Comparison of ENCODE assay signal across 15 mouse cellular contexts in genomic region chr7:44436267-44436666, GRCm38 (mm10). TPM values are rescaled to one million over a fixed set of nuclear protein-coding genes. Genes with fewer than 3 reads are reported as not detected.
DNase-seq lines count a peak whose midpoint lies in the region; ATAC-seq and TF ChIP-seq lines count a peak whose summit lies in the region.
"Had no signal": no experiment of that assay in that cellular context is flagged by ENCODE, and none has a peak within 500 bp of the region (broad histone marks: within the 10 kb centered on the region; RNA-seq: fewer than 3 reads in every experiment).

No protein-coding gene starts in this region.

- no peaks in the 10 kb centered on the region for H3K9me3 ChIP-seq in forebrain, postnatal 0 days (ENCODE audit: low read length)
- H3K9me3 ChIP-seq in forebrain, embryonic 15.5 days, result no peaks in the 10 kb centered on the region
- H3K9me3 ChIP-seq in lung, embryonic 16.5 days (ENCODE audit: control insufficient read depth, low read length), result no peaks in the 10 kb centered on the region
- H3K9me3 ChIP-seq: forebrain, embryonic 10.5 days had no signal

- H3K9ac ChIP-seq in forebrain, postnatal 0 days, result no peak overlapping the region
- H3K9ac ChIP-seq in forebrain, embryonic 15.5 days (replicated peaks), result no peak overlapping the region
- H3K9ac ChIP-seq in lung, embryonic 16.5 days (ENCODE audit: low read length), result no peak overlapping the region

- DNase-seq in forebrain, postnatal 0 days, result no peak
- no peak for DNase-seq in lung, postnatal 36 days
- peak; percentile 20 for DNase-seq in NIH3T3 (ENCODE audit: low read depth)
- peak; percentile 18 for DNase-seq in induced T-regulatory cell, adult 2 months (ENCODE audit: low read depth)
- no peak for DNase-seq in T-cell, adult 2 months (ENCODE audit: low spot score)
- no peak for DNase-seq in frontal cortex, adult 2 months (ENCODE audit: extremely low spot score in 1 of 2, low spot score in 1 of 2)
- DNase-seq: gastrocnemius, postnatal 14 days; heart, postnatal 4 days; right cerebral cortex, adult 18-20 months had no signal

- WGBS in forebrain, postnatal 0 days, result 12% methylated on average over 1 of the region's 1 CpGs
- whole genome bisulfite sequencing in forebrain, embryonic 15.5 days, result 18% methylated on average over 1 of the region's 1 CpGs
- 0% methylated on average over 1 of the region's 1 CpGs for WGBS in lung, embryonic 16.5 days

- H3K27me3 ChIP-seq in forebrain, postnatal 0 days (ENCODE audit: insufficient read depth, low read length), result no peaks in the 10 kb centered on the region
- H3K27me3 ChIP-seq in forebrain, embryonic 15.5 days, result no peaks in the 10 kb centered on the region
- H3K27me3 ChIP-seq in lung, embryonic 16.5 days (ENCODE audit: control insufficient read depth, insufficient read depth, low read depth, low read length), result peaks cover 27% of the 10 kb centered on the region

- no peak overlapping the region for H3K27ac ChIP-seq in forebrain, postnatal 0 days (ENCODE audit: low read depth, low read length)
- no peak overlapping the region for H3K27ac ChIP-seq in forebrain, embryonic 15.5 days (replicated peaks)
- no peak overlapping the region for H3K27ac ChIP-seq in lung, embryonic 16.5 days (ENCODE audit: low read length)
- H3K27ac ChIP-seq: forebrain, embryonic 10.5 days; macrophage had no signal

- ATAC-seq in forebrain, postnatal 0 days, result no peak
- ATAC-seq in forebrain, embryonic 15.5 days (replicated peaks), result no peak
- ATAC-seq in lung, embryonic 16.5 days (ENCODE audit: low read depth), result 0 out of 2 replicates have a peak, but pooled peaks have one; percentile 35

- peaks cover 12% of the 10 kb centered on the region; the same call in 1 of the 2 replicates for H3K4me1 ChIP-seq in forebrain, postnatal 0 days (ENCODE audit: insufficient read depth)
- peaks cover 40% of the 10 kb centered on the region for H3K4me1 ChIP-seq in forebrain, embryonic 15.5 days
- no peaks in the 10 kb centered on the region for H3K4me1 ChIP-seq in lung, embryonic 16.5 days (replicated peaks; ENCODE audit: control insufficient read depth, insufficient read depth, low read length)

- peak; percentile 53 for TF ChIP-seq CTCF in forebrain, postnatal 0 days (IDR thresholded peaks at IDR 0.05; ENCODE audit: low read depth)

- H3K36me3 ChIP-seq in forebrain, postnatal 0 days (ENCODE audit: insufficient read depth), result peaks cover 12% of the 10 kb centered on the region; the same call in 1 of the 2 replicates
- H3K36me3 ChIP-seq in forebrain, embryonic 15.5 days, result no peaks in the 10 kb centered on the region
- H3K36me3 ChIP-seq in lung, embryonic 16.5 days (ENCODE audit: control insufficient read depth, insufficient read depth, low read length), result no peaks in the 10 kb centered on the region

- no peak overlapping the region for H3K4me3 ChIP-seq in forebrain, postnatal 0 days (ENCODE audit: low read depth, low read length)
- H3K4me3 ChIP-seq in forebrain, embryonic 15.5 days, result no peak overlapping the region
- H3K4me3 ChIP-seq in lung, embryonic 16.5 days (ENCODE audit: low read length), result no peak overlapping the region
- H3K4me3 ChIP-seq: forebrain, embryonic 10.5 days had no signal

- no peak overlapping the region for H3K4me2 ChIP-seq in forebrain, postnatal 0 days (ENCODE audit: low read depth)
- H3K4me2 ChIP-seq in forebrain, embryonic 15.5 days (replicated peaks), result no peak overlapping the region
- H3K4me2 ChIP-seq in lung, embryonic 16.5 days (ENCODE audit: low read depth, low read length), result no peak overlapping the region

RNA-seq across cellular contexts. Expression of gene Lrrc4b, which starts 7.4 kb away (rescaled TPM):
- 347 and 391 TPM in 2 replicates for total RNA-seq in forebrain, postnatal 0 days (2014; rRNA removed)
- polyA plus RNA-seq in forebrain, postnatal 0 days (2015; fragmentation: Nextera tagmentation; extraction: Ambion mirVana), result 19.5 and 22.2 TPM in 2 replicates
- 15.6 and 15.7 TPM in 2 replicates for polyA plus RNA-seq in forebrain, embryonic 15.5 days (2015; fragmentation: Nextera tagmentation; extraction: Ambion mirVana)
- 0.36 and 0.57 TPM in 2 replicates for polyA plus RNA-seq in lung, embryonic 16.5 days (2015; fragmentation: Nextera tagmentation; extraction: Ambion mirVana)
- 230 and 247 TPM in 2 replicates for polyA plus RNA-seq in frontal cortex, adult 2 months (2012; rRNA removed)
- polyA plus RNA-seq: macrophage had no signal

RNA-seq across cellular contexts. Expression of gene Aspdh, which starts 28.9 kb away (rescaled TPM):
- total RNA-seq in forebrain, postnatal 0 days (2014; rRNA removed), result 4.4 and 20.3 TPM in 2 replicates
- 1.6 and 2.2 TPM in 2 replicates for polyA plus RNA-seq in forebrain, postnatal 0 days (2015; fragmentation: Nextera tagmentation; extraction: Ambion mirVana)
- 4.3 and 5.8 TPM in 2 replicates for polyA plus RNA-seq in forebrain, embryonic 15.5 days (2015; fragmentation: Nextera tagmentation; extraction: Ambion mirVana)
- 0.62 and 1.3 TPM in 2 replicates for polyA plus RNA-seq in lung, embryonic 16.5 days (2015; fragmentation: Nextera tagmentation; extraction: Ambion mirVana)
- 12.2 and 14.4 TPM in 2 replicates for polyA plus RNA-seq in frontal cortex, adult 2 months (2012; rRNA removed)
- total RNA-seq: adrenal gland, adult 18-20 months; ES-E14; gastrocnemius, postnatal 14 days had no signal
- polyA plus RNA-seq: macrophage had no signal

RNA-seq across cellular contexts. Expression of gene Josd2, which starts 31.5 kb away (rescaled TPM):
- 27.6 and 39.3 TPM in 2 replicates for total RNA-seq in forebrain, postnatal 0 days (2014; rRNA removed)
- 28.6 and 31.7 TPM in 2 replicates for polyA plus RNA-seq in forebrain, postnatal 0 days (2015; fragmentation: Nextera tagmentation; extraction: Ambion mirVana)
- 52.5 and 56.6 TPM in 2 replicates for polyA plus RNA-seq in forebrain, embryonic 15.5 days (2015; fragmentation: Nextera tagmentation; extraction: Ambion mirVana)
- 115 and 116 TPM in 2 replicates for polyA plus RNA-seq in lung, embryonic 16.5 days (2015; fragmentation: Nextera tagmentation; extraction: Ambion mirVana)
- 169 and 184 TPM in 2 replicates for polyA plus RNA-seq in frontal cortex, adult 2 months (2012; rRNA removed)

RNA-seq across cellular contexts. Expression of gene 1700008O03Rik, which starts 50.6 kb away (rescaled TPM):
- total RNA-seq in forebrain, postnatal 0 days (2014; rRNA removed), result 1.3 and 7.3 TPM in 2 replicates
- polyA plus RNA-seq in forebrain, postnatal 0 days (2015; fragmentation: Nextera tagmentation; extraction: Ambion mirVana), result 2.7 and 3.5 TPM in 2 replicates
- 1.1 and 1.4 TPM in 2 replicates for polyA plus RNA-seq in forebrain, embryonic 15.5 days (2015; fragmentation: Nextera tagmentation; extraction: Ambion mirVana)
- 1.2 and 1.5 TPM in 2 replicates for polyA plus RNA-seq in lung, embryonic 16.5 days (2015; fragmentation: Nextera tagmentation; extraction: Ambion mirVana)
- polyA plus RNA-seq in frontal cortex, adult 2 months (2012; rRNA removed), result 3.7 and 3.8 TPM in 2 replicates
- total RNA-seq: gastrocnemius, postnatal 14 days; heart, postnatal 4 days had no signal

RNA-seq across cellular contexts. Expression of gene Syt3, which starts 52.4 kb away (rescaled TPM):
- total RNA-seq in forebrain, postnatal 0 days (2014; rRNA removed), result 48.2 and 77.2 TPM in 2 replicates
- polyA plus RNA-seq in forebrain, postnatal 0 days (2015; fragmentation: Nextera tagmentation; extraction: Ambion mirVana), result 43.9 and 55.0 TPM in 2 replicates
- polyA plus RNA-seq in forebrain, embryonic 15.5 days (2015; fragmentation: Nextera tagmentation; extraction: Ambion mirVana), result 24.5 and 26.7 TPM in 2 replicates
- polyA plus RNA-seq in lung, embryonic 16.5 days (2015; fragmentation: Nextera tagmentation; extraction: Ambion mirVana), result 2.1 and 2.3 TPM in 2 replicates
- 56.7 and 57.0 TPM in 2 replicates for polyA plus RNA-seq in frontal cortex, adult 2 months (2012; rRNA removed)
- polyA plus RNA-seq: macrophage had no signal

Comparison
In these comparisons a context has a peak if more than half of its experiments do, and no peak if none do; other contexts are left out.
1. DNase-seq: peak in NIH3T3 (single experiment) and induced T-regulatory cell, adult 2 months (single experiment); none in forebrain, postnatal 0 days (single experiment), lung, postnatal 36 days (single experiment), T-cell, adult 2 months (single experiment) and frontal cortex, adult 2 months (0 of 2).
2. RNA of gene Lrrc4b, which starts 7.4 kb away (polyA plus RNA-seq): 230 to 247 TPM in frontal cortex, adult 2 months, 19.5 to 22.2 TPM in forebrain, postnatal 0 days and 15.6 to 15.7 TPM in forebrain, embryonic 15.5 days; 0.36 to 0.57 TPM in lung, embryonic 16.5 days; every median in the first group is over 10 times any median in the second.